Mouse (Mus musculus): ENCODE measurements around the gene Nfic.

DNA sequence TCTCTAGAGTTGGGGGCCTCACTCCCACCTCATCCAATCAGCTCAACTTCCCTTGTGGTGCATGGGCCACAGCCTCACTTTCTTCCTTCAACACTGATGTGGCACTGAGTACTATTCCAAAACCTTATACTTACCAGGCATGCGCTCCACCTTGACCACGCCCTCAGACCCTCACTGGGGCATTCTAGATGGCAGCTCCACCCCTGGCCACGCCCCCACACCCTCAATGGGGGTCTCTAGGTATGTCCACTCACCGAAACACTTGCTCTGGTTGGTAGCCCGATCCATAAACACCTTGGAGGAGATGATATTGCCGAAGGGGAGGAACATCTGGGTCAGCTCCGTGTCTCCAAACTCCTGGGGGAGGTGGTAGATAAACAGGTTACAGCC lies 7.0 kb upstream of the Nfic start:
- TF ChIP-seq CTCF (IDR thresholded peaks at IDR 0.05; ENCODE audit: low read depth, low read length) (no peak), POLR2A (IDR thresholded peaks at IDR 0.05; ENCODE audit: insufficient read depth, low read length) (no peak), EP300 (IDR thresholded peaks at IDR 0.05; ENCODE audit: insufficient read depth, low read depth, low read length) (no peak)

Measured in ES-Bruce4 (cell line).